Mouse (Mus musculus) left cerebral cortex, adult 18-20 months (tissue): Measurements from ENCODE around the gene Zscan12. TPM values are rescaled to one million over a fixed set of nuclear protein-coding genes. Genes with fewer than 3 reads are reported as not detected.

Experiments
- DNase-seq, 2 experiments: peaks; one replicate each; pipeline ENCODE4 v3.0.0; 2021 to 2022; ENCODE audit warnings: low spot score in 2 of 2, mixed read lengths in 1 of 2
- microRNA-seq, 2 experiments: library from miRNA; unstranded; fragments of <30 nt; microRNA quantifications; one replicate each; pipeline ENCODE4 v1.2.0; 2021
- total RNA-seq, 2 experiments: library from RNA; stranded (reverse); gene quantifications; 2 replicates each; pipeline ENCODE4 v1.2.3; 2021

The Zscan12 gene
- total RNA-seq, 2 experiments from 2014 or later, result 8.3 to 8.9 TPM

- no peak for DNase-seq
Measured at GRCm38 (mm10) chr13:21401636-21402286, 39.1 kb downstream of the Zscan12 start.

- peak; percentile 74 to 82 for DNase-seq
Measured at GRCm38 (mm10) chr13:21402287-21402846, 39.7 kb downstream of the Zscan12 start, which contains the start of gene Zkscan3. Gene Zkscan3, minus strand, starts transcription at chr13:21402755.

- DNase-seq, result no peak
Measured at GRCm38 (mm10) chr13:21402848-21403247, 40.2 kb downstream of the Zscan12 start.

GRCm38 (mm10) chr13:21407341-21407740 is 44.7 kb downstream of the Zscan12 start:
- DNase-seq, result no peak

GRCm38 (mm10) chr13:21407969-21408804 is 45.6 kb downstream of the Zscan12 start:
- peak; percentile 85 to 90 for DNase-seq

GRCm38 (mm10) chr13:21408805-21409459 is 46.3 kb downstream of the Zscan12 start:
- DNase-seq, result no peak

DNA sequence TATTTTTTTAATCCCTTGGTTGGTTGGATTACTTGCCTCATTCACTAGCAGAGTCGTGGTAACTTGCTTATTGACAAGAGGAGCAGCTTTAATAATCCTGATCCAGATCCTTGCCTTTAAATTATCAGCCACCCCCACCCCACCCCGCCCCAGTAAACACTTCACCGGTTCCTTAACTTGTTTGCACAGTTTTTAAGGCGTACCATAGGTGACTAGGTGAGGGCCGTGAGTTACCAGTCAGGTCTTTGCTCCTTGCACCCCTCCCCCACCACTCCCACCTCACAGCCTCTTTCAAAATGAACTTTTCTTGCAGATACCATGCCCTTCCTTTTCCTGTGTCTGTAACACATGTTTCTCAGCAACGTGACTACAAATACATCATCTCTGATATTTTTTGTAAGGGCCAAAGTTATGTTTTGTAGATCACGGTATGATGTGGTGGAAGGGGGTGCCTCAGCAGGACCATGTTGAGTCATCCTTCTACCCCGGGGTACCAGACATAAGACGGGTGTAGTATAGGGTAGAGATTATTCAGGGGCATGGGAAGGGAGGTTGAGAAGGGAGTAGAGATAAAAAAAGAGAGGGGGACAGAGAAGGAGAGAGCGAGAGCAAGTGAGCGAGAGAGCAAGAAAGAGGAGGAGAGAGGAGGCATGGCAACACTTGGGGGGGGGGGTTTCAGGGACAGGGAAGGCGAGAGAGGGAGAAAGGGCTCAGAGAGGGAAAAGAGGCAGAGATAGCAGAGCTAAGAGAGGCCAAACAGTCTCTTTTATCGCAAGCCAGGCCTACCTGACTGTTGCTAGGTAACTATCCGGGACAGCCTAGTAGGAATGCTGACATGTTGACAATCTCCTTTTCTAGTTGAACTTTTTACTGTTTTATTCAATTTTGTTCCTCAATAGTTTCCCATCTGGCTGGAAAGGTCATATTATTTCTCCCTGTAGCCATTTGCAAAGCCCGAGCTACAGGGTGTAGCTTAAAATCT is 51.9 kb downstream of the Zscan12 start:
- DNase-seq, result no peak

GRCm38 (mm10) chr13:21415266-21415665 is 52.6 kb downstream of the Zscan12 start:
- DNase-seq, result no peak

GRCm38 (mm10) chr13:21415750-21416149 is 53.1 kb downstream of the Zscan12 start:
- DNase-seq, result no peak

GRCm38 (mm10) chr13:21417298-21418010 is 54.8 kb downstream of the Zscan12 start:
- peak in 1 of 2 experiments; percentile 15 for DNase-seq

DNA sequence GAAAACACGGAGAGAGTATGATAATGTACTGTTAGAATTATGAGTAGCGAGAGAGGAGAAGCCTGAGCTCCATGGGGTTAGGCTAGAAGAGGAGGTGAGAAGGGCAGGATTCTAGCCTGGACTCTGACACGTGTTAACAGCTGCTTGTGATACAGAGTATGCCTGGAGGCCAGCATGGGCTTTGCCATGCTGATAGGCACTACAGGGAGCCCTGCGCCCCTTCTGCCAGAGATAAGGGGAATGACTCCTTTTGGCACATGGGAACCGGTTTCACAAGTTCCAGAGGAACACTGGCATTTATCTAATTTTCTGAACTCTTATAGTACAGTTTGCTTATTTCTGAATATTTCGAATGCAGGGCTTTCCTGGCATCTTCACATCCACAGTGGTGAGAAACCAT is 56.2 kb downstream of the Zscan12 start:
- no peak for DNase-seq

Small RNAs within 50 kb of the gene (microRNA-seq; reads per million reads assigned to microRNA genes)
- gene Mir6942, result 0 to 0.25 reads per million in 2 experiments

Other genes starting within 250 kb of the Zscan12 start
- gene Olfr263, start 233.2 kb upstream of the Zscan12 start, total RNA-seq, result not detected
- gene Olfr1368, start 217.0 kb upstream of the Zscan12 start, total RNA-seq, result not detected
- 10 to 100 TPM; 38.6 to 38.8 TPM for gene Trim27, start 183.4 kb upstream of the Zscan12 start, total RNA-seq
- gene Gpx5, start 70.1 kb upstream of the Zscan12 start, total RNA-seq, result not detected
- under 1 TPM; 0.33 to 0.37 TPM for gene Gpx6, start 50.7 kb upstream of the Zscan12 start, total RNA-seq
- not detected for gene Olfr1367, start 15.9 kb upstream of the Zscan12 start, total RNA-seq
- 10 to 100 TPM; 36.0 to 38.1 TPM for gene Zkscan3, start 39.9 kb downstream of the Zscan12 start, total RNA-seq
- gene Pgbd1, start 78.2 kb downstream of the Zscan12 start, total RNA-seq, result 1 to 10 TPM in 1 of 2 experiments, under 1 TPM in 1; 0.98 to 1.5 TPM
- gene Zscan26, start 90.9 kb downstream of the Zscan12 start, total RNA-seq, result 10 to 100 TPM; 58.1 to 60.4 TPM
- gene Nkapl, start 105.7 kb downstream of the Zscan12 start, total RNA-seq, result under 1 TPM; 0.58 to 0.84 TPM
- 1 to 10 TPM; 5.7 to 6.4 TPM for gene Zkscan4, start 116.1 kb downstream of the Zscan12 start, total RNA-seq
- not detected for gene Gm10065, start 116.6 kb downstream of the Zscan12 start, total RNA-seq
- gene AK157302, start 132.4 kb downstream of the Zscan12 start, total RNA-seq, result 10 to 100 TPM; 21.6 to 25.9 TPM
- gene Gm11273, start 138.6 kb downstream of the Zscan12 start, total RNA-seq, result 10 to 100 TPM; 60.5 to 66.3 TPM
- gene Zkscan8, start 168.3 kb downstream of the Zscan12 start, total RNA-seq, result 10 to 100 TPM; 13.1 to 18.5 TPM
- not detected for gene Olfr1366, start 180.0 kb downstream of the Zscan12 start, total RNA-seq
- not detected for gene Olfr1535, start 197.1 kb downstream of the Zscan12 start, total RNA-seq
- not detected for gene Olfr1364, start 218.9 kb downstream of the Zscan12 start, total RNA-seq